15 mouse cellular contexts compared by ENCODE assay signal in genomic region chr4:54097543-54097942, GRCm38 (mm10).
"Had no signal": no experiment of that assay in that cellular context is flagged by ENCODE, and none has a peak within 500 bp of the region (broad histone marks: within the 10 kb centered on the region; RNA-seq: fewer than 3 reads in every experiment).

No protein-coding gene starts in this region.

- H3K27ac ChIP-seq: kidney, embryonic 15.5 days; left cerebral cortex, adult 2 months; liver, embryonic 13.5 days; stomach, embryonic 15.5 days had no signal

- H3K36me3 ChIP-seq: kidney, embryonic 15.5 days; liver, embryonic 13.5 days; stomach, embryonic 15.5 days had no signal

- H3K4me1 ChIP-seq: kidney, embryonic 15.5 days; liver, embryonic 13.5 days; stomach, embryonic 15.5 days had no signal

- H3K9me3 ChIP-seq: kidney, embryonic 15.5 days; liver, embryonic 13.5 days; stomach, embryonic 15.5 days had no signal

- H3K4me3 ChIP-seq: kidney, embryonic 15.5 days; left cerebral cortex, adult 2 months; liver, embryonic 13.5 days; stomach, embryonic 15.5 days had no signal

- DNase-seq: kidney, postnatal 10 days; kidney, postnatal 36 days; layer of hippocampus, postnatal 36 days; liver, embryonic 13.5 days; lung, adult 2 months; lung, postnatal 14 days; lung, postnatal 4 days; midbrain, embryonic 14.5 days; right cerebral cortex, postnatal 4 days; thymus, adult 18-20 months; thymus, postnatal 36 days had no signal

- H3K4me2 ChIP-seq: kidney, embryonic 15.5 days; liver, embryonic 13.5 days; midbrain, embryonic 11.5 days; stomach, embryonic 15.5 days had no signal

- H3K9ac ChIP-seq: kidney, embryonic 15.5 days; liver, embryonic 13.5 days; stomach, embryonic 15.5 days had no signal

- H3K27me3 ChIP-seq: kidney, embryonic 15.5 days; liver, embryonic 13.5 days; stomach, embryonic 15.5 days had no signal
